Mouse (Mus musculus): ENCODE measurements around the gene Traf1. TPM values are rescaled to one million over a fixed set of nuclear protein-coding genes. Genes with fewer than 3 reads are reported as not detected.

Traf1 gene
- 1 to 10 TPM; 3.3 to 3.7 TPM for total RNA-seq (2021)
- 2.0 and 2.4 TPM in 2 replicates for polyA plus RNA-seq (2012; rRNA removed)
- long read RNA-seq, partial matches to known transcripts, result 1 of 2 reads
- long read RNA-seq, other reads (novel, unspliced or antisense), result 0 of 2 reads

GRCm38 (mm10) chr2:34961481-34962036 lies at the start of gene Traf1:
Traf1 (minus strand) TSS chr2:34961772.
- peak; percentile 72 for DNase-seq

GRCm38 (mm10) chr2:34998956-34999355 lies 37.4 kb upstream of the Traf1 start:
- no peak for DNase-seq

DNA sequence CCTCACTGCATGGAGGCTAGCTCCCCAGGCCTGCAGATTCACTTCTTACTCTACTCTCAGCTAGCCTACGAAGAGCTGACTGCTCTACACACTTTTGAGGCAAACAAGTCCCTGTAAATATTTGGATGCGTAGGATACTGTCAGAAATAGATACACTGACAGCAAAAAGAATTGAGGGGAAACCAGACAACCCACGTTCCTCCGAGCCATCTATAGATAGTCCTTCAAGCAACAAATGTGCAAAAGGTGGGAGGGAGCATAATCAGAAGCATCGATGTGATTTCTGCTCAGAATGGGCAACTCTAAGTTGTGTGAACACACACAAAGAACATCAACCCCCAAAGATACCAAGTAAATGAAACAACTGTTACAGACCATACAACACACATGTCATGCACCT lies 34.9 kb upstream of the Traf1 start:
- no peak for DNase-seq

- no peak for DNase-seq
These were observed 32.3 kb upstream of the Traf1 start for GRCm38 (mm10) chr2:34993696-34994356.

DNA sequence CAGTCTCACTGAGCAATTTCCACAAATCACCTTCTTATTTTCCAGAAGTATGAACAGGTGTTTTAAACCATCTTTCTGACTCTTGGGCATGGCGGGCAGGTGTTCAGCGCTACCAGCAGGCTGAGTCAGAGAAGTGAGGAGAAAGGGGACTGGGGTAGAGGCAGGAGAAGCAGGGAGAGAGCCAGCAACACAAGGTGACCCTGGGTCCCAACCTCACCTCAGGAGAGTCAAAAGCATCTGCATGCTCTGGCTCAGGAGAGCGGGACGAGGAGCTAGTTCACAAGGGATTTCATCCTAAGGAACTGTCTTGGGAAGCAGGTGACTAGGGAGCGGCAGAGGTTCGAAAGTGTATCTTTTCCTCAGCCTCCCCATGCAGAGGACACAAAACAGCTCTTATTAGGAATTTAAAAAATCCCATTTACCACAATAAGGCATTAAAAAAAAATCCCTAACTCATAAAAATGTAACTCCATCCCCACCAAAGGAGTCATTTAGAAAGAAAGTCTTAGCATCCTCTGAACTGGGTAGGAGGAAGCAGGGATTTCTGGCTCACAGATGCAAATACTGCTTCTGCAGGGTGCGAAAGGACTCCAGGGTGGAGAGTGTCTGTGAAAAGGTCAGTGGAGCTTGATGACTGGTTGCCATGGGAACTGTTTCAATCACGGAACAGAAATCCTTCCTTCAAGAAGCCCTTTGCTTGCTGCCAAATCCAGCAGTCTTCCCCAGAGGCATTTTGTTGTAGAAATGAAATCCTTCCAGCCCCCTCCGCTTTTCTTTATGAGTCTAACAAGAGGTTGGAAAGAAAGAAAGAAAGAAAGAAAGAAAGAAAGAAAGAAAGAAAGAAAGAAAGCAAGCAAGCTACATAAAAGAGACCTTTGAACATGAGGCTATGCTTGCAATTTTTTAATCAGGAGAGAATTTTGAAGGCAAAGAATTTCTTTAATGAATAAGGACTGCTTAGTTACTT lies 31.4 kb upstream of the Traf1 start:
- peak; percentile 25 for DNase-seq

GRCm38 (mm10) chr2:34991966-34992365 lies 30.4 kb upstream of the Traf1 start:
- peak; percentile 31 for DNase-seq

GRCm38 (mm10) chr2:34989749-34990148 lies 28.2 kb upstream of the Traf1 start:
- DNase-seq, result no peak

GRCm38 (mm10) chr2:34987595-34987994 lies 26.0 kb upstream of the Traf1 start:
- DNase-seq, result no peak

GRCm38 (mm10) chr2:34984885-34985284 lies 23.3 kb upstream of the Traf1 start:
- no peak for DNase-seq

DNA sequence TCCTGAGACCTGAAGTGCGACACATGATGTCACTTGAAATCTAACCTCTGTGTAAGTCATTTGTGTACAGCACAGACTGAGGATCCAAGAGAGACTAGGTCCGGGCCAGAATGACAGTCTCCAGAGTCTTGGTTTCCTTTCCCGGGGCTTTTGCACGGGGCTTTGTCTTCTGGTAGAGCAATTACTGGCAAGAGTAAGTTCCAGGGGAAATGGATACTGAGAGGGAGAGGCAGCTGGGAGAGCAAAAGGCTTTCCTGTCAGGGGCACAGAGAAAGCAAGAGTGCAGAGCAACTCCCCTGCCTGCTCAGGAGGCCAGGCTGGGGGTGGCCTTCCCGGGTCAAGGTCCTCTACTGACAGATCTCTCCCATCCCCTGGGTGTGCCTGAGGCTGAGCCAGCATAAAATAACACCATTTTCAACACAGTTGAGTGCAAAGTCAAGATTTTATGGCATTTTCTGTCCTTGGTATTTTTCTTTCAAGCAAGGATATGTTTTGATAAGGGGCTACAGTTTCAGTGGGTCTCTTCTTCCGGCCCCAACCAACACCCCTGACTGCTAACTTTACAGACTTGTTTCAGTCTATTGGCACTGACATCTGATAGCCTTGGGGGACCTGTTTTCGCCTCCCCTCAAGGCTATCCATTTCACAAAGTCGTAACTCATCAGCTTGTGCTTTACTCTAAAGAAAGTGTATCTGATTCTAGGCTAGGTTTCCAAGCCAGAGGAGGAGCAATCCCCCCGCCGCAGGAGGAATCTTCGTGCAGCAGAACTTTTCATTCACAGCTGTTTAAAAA lies 21.5 kb upstream of the Traf1 start:
- peak; percentile 58 for DNase-seq

GRCm38 (mm10) chr2:34982096-34982724 lies 20.6 kb upstream of the Traf1 start:
- peak; percentile 41 for DNase-seq

- no peak for DNase-seq
These were observed 18.0 kb upstream of the Traf1 start for GRCm38 (mm10) chr2:34979459-34980011.

DNA sequence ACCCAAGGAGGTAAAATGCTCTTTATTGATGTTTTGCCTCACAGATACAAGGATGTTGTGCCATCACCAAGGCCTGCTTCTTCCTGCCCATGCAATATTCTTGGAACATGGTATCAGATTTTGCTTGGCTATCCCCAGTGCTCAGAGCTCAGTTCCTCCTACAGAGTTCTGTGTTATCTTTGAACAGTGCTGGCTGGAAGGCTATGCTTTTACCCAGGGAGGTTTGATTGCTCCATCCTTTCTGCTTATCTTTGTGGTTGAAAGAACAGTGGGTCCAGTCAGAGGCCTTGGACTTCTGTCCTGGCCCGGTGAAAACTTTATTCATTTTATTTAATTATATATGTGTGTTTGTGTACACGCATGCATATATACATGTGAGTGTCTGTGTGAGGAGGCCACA lies 16.7 kb upstream of the Traf1 start:
- DNase-seq, result no peak

GRCm38 (mm10) chr2:34976945-34977658 lies 15.5 kb upstream of the Traf1 start:
- no peak for DNase-seq

DNA sequence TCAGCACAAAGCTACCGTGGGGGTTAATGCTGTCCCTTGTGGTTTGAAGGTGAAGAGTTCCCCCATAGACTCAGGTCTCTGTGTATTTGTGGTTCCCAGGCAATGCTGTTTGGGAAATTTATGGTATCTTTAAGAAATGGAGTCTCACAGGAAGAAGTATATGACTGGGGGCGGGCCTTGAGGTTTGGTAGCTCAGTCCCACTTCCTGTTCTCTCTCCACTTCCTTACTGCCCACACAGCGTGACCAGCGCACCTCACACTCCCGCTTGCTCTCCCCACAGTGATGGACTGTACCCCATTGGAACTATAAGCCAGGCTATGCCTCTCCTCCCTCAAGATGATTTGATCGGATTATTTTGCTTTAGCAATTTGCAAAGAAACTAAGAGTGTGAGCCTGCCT lies 14.9 kb upstream of the Traf1 start:
- no peak for DNase-seq

DNA sequence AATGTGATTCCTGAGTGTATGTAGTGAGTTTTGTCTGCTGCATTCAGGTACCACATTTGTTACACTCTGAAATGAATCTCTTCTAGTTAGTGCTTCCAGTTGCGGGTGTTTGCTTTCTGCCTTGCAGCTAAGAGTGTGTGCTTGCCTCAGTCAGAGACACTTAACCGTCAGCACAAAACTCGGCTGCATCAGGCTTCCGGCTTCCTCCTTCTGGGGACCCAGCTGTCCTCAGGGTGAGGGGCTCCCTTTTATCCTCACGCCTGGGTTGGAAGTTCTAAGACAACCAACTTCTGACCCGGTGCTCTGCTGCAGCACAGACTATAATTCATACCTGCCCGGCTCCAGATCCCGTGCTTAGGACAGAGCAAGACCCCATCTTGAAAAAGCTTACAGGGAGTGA lies 11.5 kb upstream of the Traf1 start:
- no peak for DNase-seq

DNA sequence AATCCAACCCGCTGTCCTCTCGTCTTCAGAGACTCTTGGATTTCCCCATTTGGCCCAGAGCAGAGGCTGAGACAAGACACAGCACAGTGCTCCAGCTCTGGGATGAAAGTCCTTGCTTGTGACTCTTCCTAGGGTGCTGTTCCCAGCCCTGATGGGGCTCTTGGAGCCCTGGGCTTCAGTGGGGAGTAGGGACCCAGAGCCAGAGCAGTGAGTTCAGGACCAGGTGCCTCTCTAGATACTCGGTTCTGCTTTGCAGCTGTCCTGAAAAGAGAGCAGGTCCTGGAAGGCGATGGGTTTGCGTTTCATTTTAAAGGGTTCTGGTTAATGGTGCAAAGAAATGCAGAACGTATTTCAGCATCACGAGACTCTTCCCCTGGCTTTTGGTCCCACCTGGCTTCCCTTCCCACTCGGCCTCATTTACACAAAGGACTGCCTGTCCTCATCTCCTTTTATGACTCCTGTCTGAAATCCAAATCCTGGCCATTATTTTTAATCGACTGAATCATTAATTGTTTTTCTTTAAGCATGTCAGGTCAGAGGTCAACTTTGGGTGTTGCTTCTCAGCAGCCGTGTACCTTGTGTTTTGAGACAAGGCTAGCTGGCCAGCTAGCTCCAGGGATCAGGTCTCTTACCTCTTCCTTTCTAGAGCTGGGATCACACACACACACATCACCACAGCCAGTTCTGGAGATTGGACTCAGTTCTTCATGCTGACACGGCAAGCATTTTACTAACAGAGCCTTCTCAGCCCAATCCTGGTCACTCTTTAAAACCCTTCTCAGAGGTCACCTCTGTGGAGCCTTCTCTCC lies 9.7 kb upstream of the Traf1 start:
- no peak for DNase-seq

DNA sequence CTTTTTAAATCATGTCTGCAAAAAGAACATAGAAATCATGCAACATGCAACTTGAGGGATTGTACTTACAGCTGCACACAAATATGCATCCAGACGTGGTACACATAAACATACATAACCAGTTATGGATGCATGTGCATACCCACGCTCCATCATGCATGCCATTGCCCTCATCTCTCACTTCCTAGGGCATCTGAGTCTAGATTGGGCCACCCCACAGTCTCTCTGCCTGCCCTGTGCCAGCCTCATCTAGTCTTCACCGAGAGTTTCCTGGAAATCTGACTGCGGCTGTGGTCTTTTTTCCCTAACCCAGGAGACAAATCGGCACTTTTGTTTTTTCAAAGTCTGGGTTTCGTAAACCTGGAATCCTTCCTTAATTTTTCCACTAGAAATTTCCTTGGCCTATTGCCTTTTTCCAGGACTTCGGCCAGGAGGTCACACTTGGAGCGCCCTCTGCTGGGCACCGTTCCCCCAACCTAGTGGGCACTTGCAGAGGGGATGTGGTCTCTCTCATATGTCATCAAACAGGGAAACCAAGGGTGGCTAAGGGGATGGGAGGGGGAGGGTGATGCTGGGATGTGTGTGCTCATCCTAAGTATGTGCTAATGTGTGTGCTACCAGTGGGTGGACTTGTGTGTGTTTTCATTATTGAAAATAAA lies 8.6 kb upstream of the Traf1 start:
- DNase-seq, result peak; percentile 79

GRCm38 (mm10) chr2:34969166-34969565 lies 7.6 kb upstream of the Traf1 start:
- no peak for DNase-seq

All from adrenal gland, adult 2 months (tissue).